Mouse (Mus musculus): ENCODE measurements around the gene Fbxo46. TPM values are rescaled to one million over a fixed set of nuclear protein-coding genes. Genes with fewer than 3 reads are reported as not detected.

The Fbxo46 gene
- polyA plus RNA-seq, 1 experiment from 2014 or later: 9.2 TPM

- Histone ChIP-seq H3K36me3 (ENCODE audit: control insufficient read depth, insufficient read depth, low read length) (peaks cover 58% of the 10 kb centered on the region), H3K9me3 (ENCODE audit: control insufficient read depth, low read length) (no peaks in the 10 kb centered on the region)
Observed at GRCm38 (mm10) chr7:19078732-19079131, 40.9 kb upstream of the Fbxo46 start.

GRCm38 (mm10) chr7:19080451-19080950, 39.2 kb upstream of the Fbxo46 start:
- no peak overlapping the region for H3K9ac ChIP-seq (ENCODE audit: low read depth, low read length)
- H3K4me3 ChIP-seq (ENCODE audit: low read depth, low read length): no peak overlapping the region
- no peak overlapping the region for H3K27ac ChIP-seq (replicated peaks; ENCODE audit: low read depth, low read length)
- no peaks in the 10 kb centered on the region for H3K27me3 ChIP-seq (replicated peaks; ENCODE audit: control insufficient read depth, insufficient read depth, low read length)
- H3K4me2 ChIP-seq (ENCODE audit: low read depth, low read length): no peak overlapping the region
- no peaks in the 10 kb centered on the region for H3K9me3 ChIP-seq (ENCODE audit: control insufficient read depth, low read length)
- DNase-seq (ENCODE audit: low spot score) (no peak), ATAC-seq (ENCODE audit: low read depth) (no peak)
- peaks cover 58% of the 10 kb centered on the region for H3K36me3 ChIP-seq (ENCODE audit: control insufficient read depth, insufficient read depth, low read length)
- WGBS: 85% methylated on average over 19 of the region's 19 CpGs
- peaks cover 23% of the 10 kb centered on the region for H3K4me1 ChIP-seq (ENCODE audit: control insufficient read depth, insufficient read depth, low read length)

More at GRCm38 (mm10) chr7:19078732-19079131, 40.9 kb upstream of the Fbxo46 start:
- Histone ChIP-seq H3K9ac (ENCODE audit: low read depth, low read length) (no peak overlapping the region), H3K4me1 (ENCODE audit: control insufficient read depth, insufficient read depth, low read length) (peaks cover 15% of the 10 kb centered on the region), H3K4me3 (ENCODE audit: low read depth, low read length) (no peak overlapping the region), H3K27me3 (replicated peaks; ENCODE audit: control insufficient read depth, insufficient read depth, low read length) (no peaks in the 10 kb centered on the region), H3K4me2 (ENCODE audit: low read depth, low read length) (no peak overlapping the region), H3K27ac (replicated peaks; ENCODE audit: low read depth, low read length) (no peak overlapping the region)
- ATAC-seq (ENCODE audit: low read depth) (no peak), DNase-seq (ENCODE audit: low spot score) (no peak)
- WGBS: 77% methylated on average over 3 of the region's 3 CpGs

DNA sequence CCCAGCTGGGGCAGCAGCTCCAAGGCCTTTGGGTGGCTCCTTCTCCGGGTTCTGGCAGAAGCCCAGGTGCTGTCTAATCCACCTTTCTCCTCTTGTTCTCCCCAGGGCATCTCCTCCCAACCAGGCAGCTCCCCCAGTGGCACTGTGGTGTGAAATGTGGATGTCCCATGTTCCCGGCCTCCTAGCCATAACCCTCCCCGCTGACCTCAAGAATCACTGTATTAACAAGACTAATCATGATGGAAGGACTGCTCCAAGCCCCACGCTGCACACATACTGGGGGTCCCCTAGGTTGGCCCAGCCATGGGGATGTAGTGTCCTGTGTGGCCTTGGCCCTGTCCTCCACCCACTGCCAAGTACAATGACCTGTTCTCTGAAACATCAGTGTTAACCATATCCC, 37.5 kb upstream of the Fbxo46 start:
- peaks cover 22% of the 10 kb centered on the region for H3K4me1 ChIP-seq (ENCODE audit: control insufficient read depth, insufficient read depth, low read length)
- no peak overlapping the region for H3K9ac ChIP-seq (ENCODE audit: low read depth, low read length)
- H3K27ac ChIP-seq (replicated peaks; ENCODE audit: low read depth, low read length): no peak overlapping the region

GRCm38 (mm10) chr7:19083096-19083495, 36.6 kb upstream of the Fbxo46 start:
- peak overlapping the region; percentile 45; the same call in 1 of the 2 replicates for H3K4me2 ChIP-seq (ENCODE audit: low read depth, low read length)
- H3K9me3 ChIP-seq (ENCODE audit: control insufficient read depth, low read length): no peaks in the 10 kb centered on the region
- no peak overlapping the region for H3K9ac ChIP-seq (ENCODE audit: low read depth, low read length)
- no peaks in the 10 kb centered on the region for H3K27me3 ChIP-seq (replicated peaks; ENCODE audit: control insufficient read depth, insufficient read depth, low read length)
- ATAC-seq (ENCODE audit: low read depth): no peak
- WGBS: 54% methylated on average over 6 of the region's 6 CpGs
- no peak for DNase-seq (ENCODE audit: low spot score)
- H3K27ac ChIP-seq (replicated peaks; ENCODE audit: low read depth, low read length): peak overlapping the region; percentile 63; the same call in 1 of the 2 replicates
- H3K4me3 ChIP-seq (ENCODE audit: low read depth, low read length): no peak overlapping the region
- H3K36me3 ChIP-seq (ENCODE audit: control insufficient read depth, insufficient read depth, low read length): peaks cover 65% of the 10 kb centered on the region
- peaks cover 13% of the 10 kb centered on the region for H3K4me1 ChIP-seq (ENCODE audit: control insufficient read depth, insufficient read depth, low read length)

More for the DNA sequence above, 37.5 kb upstream of the Fbxo46 start:
- DNase-seq (ENCODE audit: low spot score) (no peak), ATAC-seq (ENCODE audit: low read depth) (no peak)
- 77% methylated on average over 4 of the region's 4 CpGs for WGBS
- H3K36me3 ChIP-seq (ENCODE audit: control insufficient read depth, insufficient read depth, low read length): peaks cover 60% of the 10 kb centered on the region
- no peaks in the 10 kb centered on the region for H3K9me3 ChIP-seq (ENCODE audit: control insufficient read depth, low read length)
- H3K27me3 ChIP-seq (replicated peaks; ENCODE audit: control insufficient read depth, insufficient read depth, low read length): no peaks in the 10 kb centered on the region
- no peak overlapping the region for H3K4me3 ChIP-seq (ENCODE audit: low read depth, low read length)
- no peak overlapping the region for H3K4me2 ChIP-seq (ENCODE audit: low read depth, low read length)

DNA sequence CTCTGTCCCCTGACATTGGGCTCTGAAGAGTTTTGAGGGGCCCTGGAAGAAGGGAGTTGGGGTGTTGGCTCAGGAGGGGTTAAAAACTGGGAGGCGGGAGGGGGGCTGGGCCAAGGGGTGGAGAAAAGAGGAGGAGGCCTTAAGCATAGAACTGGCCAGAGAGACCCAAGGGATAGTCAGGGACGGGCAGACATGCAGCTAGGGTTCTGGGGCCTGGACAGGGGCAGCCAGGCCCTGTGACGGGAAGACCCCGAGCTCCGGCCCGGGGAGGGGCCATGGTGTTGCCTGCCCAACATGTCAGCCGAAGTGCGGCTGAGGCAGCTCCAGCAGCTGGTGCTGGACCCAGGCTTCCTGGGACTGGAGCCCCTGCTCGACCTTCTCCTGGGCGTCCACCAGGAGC, 36.0 kb upstream of the Fbxo46 start, which contains the start of gene Dmpk:
Gene Dmpk (plus strand): TSS at position 149 of the 400 bp plus-strand sequence.
- DNase-seq (ENCODE audit: low spot score): peak; percentile 34
- Histone ChIP-seq H3K4me3 (ENCODE audit: low read depth, low read length) (peak within 1 kb of the TSS; percentile 28), H3K36me3 (ENCODE audit: control insufficient read depth, insufficient read depth, low read length) (peaks cover 64% of the 10 kb centered on the region), H3K9me3 (ENCODE audit: control insufficient read depth, low read length) (no peaks in the 10 kb centered on the region), H3K4me1 (ENCODE audit: control insufficient read depth, insufficient read depth, low read length) (peaks cover 13% of the 10 kb centered on the region), H3K4me2 (ENCODE audit: low read depth, low read length) (peak within 1 kb of the TSS; percentile 45), H3K27ac (replicated peaks; ENCODE audit: low read depth, low read length) (peak within 1 kb of the TSS; percentile 63), H3K9ac (ENCODE audit: low read depth, low read length) (peak within 1 kb of the TSS; percentile 45), H3K27me3 (replicated peaks; ENCODE audit: control insufficient read depth, insufficient read depth, low read length) (no peaks in the 10 kb centered on the region)
- peak; percentile 42 for ATAC-seq (ENCODE audit: low read depth)
- 34% methylated on average over 7 of the region's 10 CpGs for WGBS

- Histone ChIP-seq H3K27ac (replicated peaks; ENCODE audit: low read depth, low read length) (peak overlapping the region; percentile 63), H3K4me1 (ENCODE audit: control insufficient read depth, insufficient read depth, low read length) (peaks cover 13% of the 10 kb centered on the region), H3K9me3 (ENCODE audit: control insufficient read depth, low read length) (no peaks in the 10 kb centered on the region), H3K36me3 (ENCODE audit: control insufficient read depth, insufficient read depth, low read length) (peaks cover 61% of the 10 kb centered on the region), H3K9ac (ENCODE audit: low read depth, low read length) (peak overlapping the region; percentile 45), H3K4me2 (ENCODE audit: low read depth, low read length) (peak overlapping the region; percentile 45), H3K4me3 (ENCODE audit: low read depth, low read length) (peak overlapping the region; percentile 28), H3K27me3 (replicated peaks; ENCODE audit: control insufficient read depth, insufficient read depth, low read length) (no peaks in the 10 kb centered on the region)
- DNase-seq (ENCODE audit: low spot score) (peak; percentile 53), ATAC-seq (ENCODE audit: low read depth) (no peak; the same call in 1 of the 2 replicates)
- WGBS: 61% methylated on average over 6 of the region's 6 CpGs
Observed at GRCm38 (mm10) chr7:19084277-19084771, 35.3 kb upstream of the Fbxo46 start.

DNA sequence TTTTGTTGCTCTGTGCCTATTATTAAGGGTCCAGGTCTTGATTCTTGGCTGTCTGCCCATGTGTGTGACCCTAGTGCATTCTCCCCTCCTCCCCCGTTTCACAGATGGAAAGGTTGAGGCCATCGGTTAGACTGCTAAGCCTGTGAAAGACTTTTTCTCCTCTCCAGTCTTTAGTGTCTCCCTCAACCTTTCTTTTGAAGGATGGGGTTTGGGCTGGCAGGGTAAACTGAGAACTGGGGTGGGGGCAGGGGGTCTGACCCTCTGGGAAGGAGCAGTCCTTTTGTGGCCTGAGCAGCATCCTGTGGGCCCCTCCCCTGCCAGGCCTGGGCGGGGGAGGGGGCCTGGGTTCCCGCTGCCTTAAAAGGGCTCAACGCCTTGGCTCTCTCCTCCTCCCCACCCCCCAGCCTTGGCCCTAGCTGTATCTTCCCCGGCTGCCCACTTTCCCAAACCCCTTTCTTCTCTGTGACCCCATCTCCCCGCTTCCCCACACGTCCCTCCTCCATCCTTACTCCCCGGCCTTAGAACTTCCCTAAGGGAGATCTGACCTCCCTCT, 34.7 kb upstream of the Fbxo46 start:
- H3K9ac ChIP-seq (ENCODE audit: low read depth, low read length): peak overlapping the region; percentile 45; the same call in 1 of the 2 replicates
- 0 out of 2 replicates have a peak overlapping the region, but pooled peaks have one; percentile 48 for H3K27ac ChIP-seq (replicated peaks; ENCODE audit: low read depth, low read length)
- DNase-seq (ENCODE audit: low spot score): no peak
- 26% methylated on average over 9 of the region's 9 CpGs for WGBS
- no peaks in the 10 kb centered on the region for H3K9me3 ChIP-seq (ENCODE audit: control insufficient read depth, low read length)
- H3K4me2 ChIP-seq (ENCODE audit: low read depth, low read length): peak overlapping the region; percentile 30
- H3K27me3 ChIP-seq (replicated peaks; ENCODE audit: control insufficient read depth, insufficient read depth, low read length): no peaks in the 10 kb centered on the region
- peak overlapping the region; percentile 13 for H3K4me3 ChIP-seq (ENCODE audit: low read depth, low read length)
- ATAC-seq (ENCODE audit: low read depth): no peak
- peaks cover 55% of the 10 kb centered on the region for H3K36me3 ChIP-seq (ENCODE audit: control insufficient read depth, insufficient read depth, low read length)
- peaks cover 13% of the 10 kb centered on the region for H3K4me1 ChIP-seq (ENCODE audit: control insufficient read depth, insufficient read depth, low read length)

DNA sequence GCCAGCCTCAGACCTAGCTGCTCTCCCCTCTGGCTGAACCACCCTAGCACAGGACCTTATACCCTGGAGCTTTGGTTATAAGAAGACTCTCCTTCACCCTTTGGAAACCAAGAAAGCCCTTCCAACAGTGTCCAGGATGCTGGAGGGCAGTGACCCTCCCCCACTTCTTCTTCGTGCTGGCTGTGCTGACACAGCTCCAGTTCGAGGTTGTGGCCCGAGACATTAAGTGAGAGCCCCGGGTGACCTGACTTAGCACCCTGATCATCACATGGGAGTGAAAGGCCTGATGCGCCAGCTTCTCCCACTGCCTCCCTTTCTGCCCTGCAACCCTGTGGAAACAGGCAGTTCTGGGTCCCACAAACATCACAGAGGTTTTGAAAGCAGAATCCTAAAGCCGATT, 34.2 kb upstream of the Fbxo46 start:
- H3K27me3 ChIP-seq (replicated peaks; ENCODE audit: control insufficient read depth, insufficient read depth, low read length): no peaks in the 10 kb centered on the region
- WGBS: 11% methylated on average over 6 of the region's 6 CpGs
- H3K36me3 ChIP-seq (ENCODE audit: control insufficient read depth, insufficient read depth, low read length): peaks cover 55% of the 10 kb centered on the region
- peaks cover 13% of the 10 kb centered on the region for H3K4me1 ChIP-seq (ENCODE audit: control insufficient read depth, insufficient read depth, low read length)
- ATAC-seq (ENCODE audit: low read depth) (no peak), DNase-seq (ENCODE audit: low spot score) (no peak)
- peak overlapping the region; percentile 30 for H3K4me2 ChIP-seq (ENCODE audit: low read depth, low read length)
- no peaks in the 10 kb centered on the region for H3K9me3 ChIP-seq (ENCODE audit: control insufficient read depth, low read length)
- peak overlapping the region; percentile 13 for H3K4me3 ChIP-seq (ENCODE audit: low read depth, low read length)
- peak overlapping the region; percentile 45; the same call in 1 of the 2 replicates for H3K9ac ChIP-seq (ENCODE audit: low read depth, low read length)
- no peak overlapping the region for H3K27ac ChIP-seq (replicated peaks; ENCODE audit: low read depth, low read length)
